Mouse (Mus musculus) lung, postnatal 0 days (tissue): ENCODE results near the gene Med16. TPM values are rescaled to one million over a fixed set of nuclear protein-coding genes. Genes with fewer than 3 reads are reported as not detected.

Source experiments
- ATAC-seq: fragments of 200-750 bp; cut with Nextera tagmentation; 2 replicates; pipeline ENCODE4 v1.8.0; 2017; ENCODE audit warnings: moderate library complexity
- DNase-seq: peaks from one replicate; pipeline ENCODE4 v3.0.0-alpha.2; 2016; ENCODE audit warnings: low spot score
- H3K27ac ChIP-seq: fragments of 300-500 bp; sonication (generic); 2 replicates; pipeline ENCODE4 v1.5.1; 2014; ENCODE audit warnings: antibody characterized with exemption, mild to moderate bottlenecking, low read length, mixed read lengths
- H3K27me3 ChIP-seq: fragments of 300-500 bp; sonication (generic); replicated peaks from 2 replicates; pipeline ENCODE4 v1.6.1; 2014; ENCODE audit warnings: low read length, mixed read lengths; ENCODE audit not compliant: insufficient read depth
- H3K36me3 ChIP-seq: fragments of 300-500 bp; sonication (generic); 2 replicates; pipeline ENCODE4 v1.6.1; 2014; ENCODE audit warnings: low read length, mixed read lengths; ENCODE audit not compliant: insufficient read depth
- H3K4me1 ChIP-seq: fragments of 300-500 bp; sonication (generic); 2 replicates; pipeline ENCODE4 v1.6.1; 2014; ENCODE audit warnings: antibody characterized with exemption, low read depth, low read length, mixed read lengths; ENCODE audit not compliant: insufficient read depth
- H3K4me2 ChIP-seq: fragments of 300-500 bp; sonication (generic); replicated peaks from 2 replicates; pipeline ENCODE4 v1.6.1; 2014; ENCODE audit warnings: low read depth, mild to moderate bottlenecking, low read length, moderate library complexity, mixed read lengths
- H3K4me3 ChIP-seq: fragments of 300-500 bp; sonication (generic); 2 replicates; pipeline ENCODE4 v1.5.1; 2014; ENCODE audit warnings: low read depth, low read length
- H3K9ac ChIP-seq: fragments of 300-500 bp; sonication (generic); replicated peaks from 2 replicates; pipeline ENCODE4 v1.6.1; 2014; ENCODE audit warnings: low read depth, mild to moderate bottlenecking
- H3K9me3 ChIP-seq: fragments of 300-500 bp; sonication (generic); 2 replicates; pipeline ENCODE4 v1.6.1; 2016; ENCODE audit warnings: low read length, mixed read lengths
- CTCF ChIP-seq: IDR thresholded peaks from 2 replicates; pipeline ENCODE4 v1.5.1; 2016; ENCODE audit warnings: antibody characterized with exemption, mild to moderate bottlenecking
- EP300 ChIP-seq: IDR thresholded peaks from 2 replicates; pipeline ENCODE4 v1.6.1; 2016; ENCODE audit warnings: antibody characterized with exemption, mild to moderate bottlenecking, control low read depth
- WGBS: fragments of 180-500 bp; shearing (Covaris S2); extraction: QIAGEN DNeasy Blood & Tissue Kit; methylation state at CpG from one replicate; pipeline ENCODE4 v1.1.7; 2014; 5-methylcytosine and 5-hydroxymethylcytosine counted together
- polyA plus RNA-seq: library from polyadenylated mRNA; unstranded; fragments of >200 nt; fragmentation: Nextera tagmentation; extraction: Ambion mirVana; gene quantifications from 2 replicates; pipeline ENCODE4 v1.2.1, GENCODE M21; 2015

The Med16 gene
- polyA plus RNA-seq, 1 experiment from 2014 or later, result 32.8 TPM

DNA sequence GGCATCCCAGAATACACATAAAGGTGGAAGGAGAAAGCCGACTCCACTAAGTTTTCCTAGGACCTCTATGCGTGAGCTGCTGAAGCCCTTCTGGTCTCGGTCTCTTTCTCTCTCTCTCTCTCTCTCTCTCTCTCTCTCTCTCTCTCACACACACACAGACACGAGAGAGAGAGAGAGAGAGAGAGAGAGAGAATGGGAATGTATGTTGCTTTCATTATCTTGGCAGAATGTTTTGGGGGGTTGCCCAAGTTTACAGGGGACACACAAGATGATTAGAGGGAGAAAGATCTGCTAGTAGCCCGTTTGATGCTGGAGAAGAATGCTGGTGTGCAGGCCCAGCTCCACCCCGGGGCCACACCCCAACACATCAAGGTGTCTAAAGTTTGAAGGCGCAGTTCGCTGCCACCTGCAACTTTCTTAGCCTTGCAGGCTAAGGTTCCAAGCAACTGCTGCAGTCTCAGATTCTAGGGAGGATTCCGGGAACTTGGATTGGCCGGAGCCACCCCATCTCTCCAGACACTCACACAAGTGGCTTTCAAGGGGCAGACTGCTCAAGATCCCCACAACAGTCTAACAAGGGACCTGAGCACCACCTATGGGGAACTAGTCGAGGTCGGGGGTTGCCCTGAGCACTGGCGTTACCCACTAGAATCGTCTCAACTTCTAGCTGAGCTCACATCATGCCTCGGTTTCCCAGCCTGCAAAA is 17.2 kb upstream of the Med16 start:
- H3K4me1 ChIP-seq, result peaks cover 24% of the 10 kb centered on the region
- H3K9me3 ChIP-seq, result no peaks in the 10 kb centered on the region
- WGBS, result 5% methylated on average over 14 of the region's 15 CpGs
- no peak for ATAC-seq
- H3K27ac ChIP-seq, result peak overlapping the region; percentile 95
- no peak for DNase-seq
- TF ChIP-seq CTCF (0 out of 2 replicates have a peak, but pooled peaks have one; percentile 9), EP300 (no peak)
- peak overlapping the region; percentile 90 for H3K4me2 ChIP-seq
- peaks cover 18% of the 10 kb centered on the region for H3K27me3 ChIP-seq
- H3K4me3 ChIP-seq, result peak overlapping the region; percentile 78
- peak overlapping the region; percentile 83; the same call in 1 of the 2 replicates for H3K9ac ChIP-seq
- peaks cover 4% of the 10 kb centered on the region; the same call in 1 of the 2 replicates for H3K36me3 ChIP-seq

- 11% methylated on average over 29 of the region's 29 CpGs for WGBS
- ATAC-seq, result peak; percentile 10; the same call in 1 of the 2 replicates
- peaks cover 26% of the 10 kb centered on the region for H3K27me3 ChIP-seq
- H3K4me1 ChIP-seq, result peaks cover 24% of the 10 kb centered on the region
- TF ChIP-seq EP300, result no peak
- TF ChIP-seq CTCF, result peak; percentile 100
- H3K4me2 ChIP-seq, result peak overlapping the region; percentile 90; the same call in 1 of the 2 replicates
- no peaks in the 10 kb centered on the region for H3K9me3 ChIP-seq
- H3K27ac ChIP-seq, result peak overlapping the region; percentile 95; the same call in 1 of the 2 replicates
- H3K9ac ChIP-seq, result no peak overlapping the region
- no peak overlapping the region for H3K4me3 ChIP-seq
- no peaks in the 10 kb centered on the region for H3K36me3 ChIP-seq
- DNase-seq, result peak; percentile 89
These were observed 16.5 kb upstream of the Med16 start for GRCm38 (mm10) chr10:79924998-79925784.

DNA sequence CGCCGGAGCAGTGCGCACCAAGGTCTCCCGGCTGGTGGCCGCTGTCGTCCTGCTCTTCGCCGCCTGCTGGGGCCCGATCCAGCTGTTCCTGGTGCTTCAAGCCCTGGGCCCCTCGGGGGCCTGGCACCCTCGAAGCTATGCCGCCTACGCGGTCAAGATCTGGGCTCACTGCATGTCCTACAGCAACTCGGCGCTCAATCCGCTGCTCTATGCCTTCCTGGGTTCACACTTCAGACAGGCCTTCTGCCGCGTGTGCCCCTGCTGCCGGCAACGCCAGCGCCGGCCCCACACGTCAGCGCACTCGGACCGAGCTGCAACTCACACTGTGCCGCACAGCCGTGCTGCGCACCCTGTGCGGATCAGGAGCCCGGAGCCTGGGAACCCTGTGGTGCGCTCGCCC is 12.8 kb upstream of the Med16 start:
- Histone ChIP-seq H3K4me2 (peak overlapping the region; percentile 27; the same call in 1 of the 2 replicates), H3K4me3 (no peak overlapping the region), H3K27ac (no peak overlapping the region), H3K9me3 (no peaks in the 10 kb centered on the region), H3K36me3 (no peaks in the 10 kb centered on the region), H3K4me1 (peaks cover 20% of the 10 kb centered on the region; the same call in 1 of the 2 replicates), H3K27me3 (peaks cover 35% of the 10 kb centered on the region), H3K9ac (no peak overlapping the region)
- 5% methylated on average over 33 of the region's 34 CpGs for WGBS
- DNase-seq, result no peak
- TF ChIP-seq CTCF (no peak), EP300 (no peak)
- ATAC-seq, result no peak

DNA sequence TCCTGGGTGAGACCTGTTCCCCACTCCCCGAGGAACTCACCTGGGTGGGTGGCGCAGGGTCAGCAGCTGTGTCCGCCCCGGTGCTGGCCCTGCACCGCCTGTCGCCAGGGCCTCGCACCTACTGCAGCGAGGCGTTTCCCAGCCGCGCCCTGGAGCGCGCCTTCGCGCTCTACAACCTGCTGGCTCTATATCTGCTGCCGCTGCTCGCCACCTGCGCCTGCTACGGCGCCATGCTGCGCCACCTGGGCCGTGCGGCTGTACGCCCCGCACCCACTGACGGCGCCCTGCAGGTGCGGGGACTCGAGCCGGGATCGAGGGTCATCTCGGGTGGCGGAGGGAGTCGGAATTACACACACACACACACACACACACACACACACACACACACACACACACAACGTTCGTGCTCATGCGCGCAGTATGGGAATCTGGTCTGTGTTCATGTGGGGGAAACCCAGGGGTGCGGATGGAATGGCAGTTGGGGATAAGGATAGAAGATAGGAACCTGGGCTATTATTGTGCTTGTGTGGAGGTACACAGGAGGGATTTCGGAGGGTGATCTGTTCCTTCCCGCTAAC is 12.3 kb upstream of the Med16 start, which contains the start of gene R3hdm4:
Gene R3hdm4, minus strand, starts transcription at position 251 of the 578 bp plus-strand sequence.
- H3K27ac ChIP-seq, result no peak within 1 kb of the TSS
- H3K4me3 ChIP-seq, result no peak within 1 kb of the TSS
- H3K4me1 ChIP-seq, result peaks cover 19% of the 10 kb centered on the region; the same call in 1 of the 2 replicates
- H3K9ac ChIP-seq, result no peak within 1 kb of the TSS
- peak within 1 kb of the TSS; percentile 27; the same call in 1 of the 2 replicates for H3K4me2 ChIP-seq
- TF ChIP-seq CTCF (no peak), EP300 (no peak)
- 6% methylated on average over 27 of the region's 41 CpGs for WGBS
- H3K36me3 ChIP-seq, result no peaks in the 10 kb centered on the region
- DNase-seq, result no peak
- H3K27me3 ChIP-seq, result peaks cover 35% of the 10 kb centered on the region
- ATAC-seq, result no peak
- H3K9me3 ChIP-seq, result no peaks in the 10 kb centered on the region

DNA sequence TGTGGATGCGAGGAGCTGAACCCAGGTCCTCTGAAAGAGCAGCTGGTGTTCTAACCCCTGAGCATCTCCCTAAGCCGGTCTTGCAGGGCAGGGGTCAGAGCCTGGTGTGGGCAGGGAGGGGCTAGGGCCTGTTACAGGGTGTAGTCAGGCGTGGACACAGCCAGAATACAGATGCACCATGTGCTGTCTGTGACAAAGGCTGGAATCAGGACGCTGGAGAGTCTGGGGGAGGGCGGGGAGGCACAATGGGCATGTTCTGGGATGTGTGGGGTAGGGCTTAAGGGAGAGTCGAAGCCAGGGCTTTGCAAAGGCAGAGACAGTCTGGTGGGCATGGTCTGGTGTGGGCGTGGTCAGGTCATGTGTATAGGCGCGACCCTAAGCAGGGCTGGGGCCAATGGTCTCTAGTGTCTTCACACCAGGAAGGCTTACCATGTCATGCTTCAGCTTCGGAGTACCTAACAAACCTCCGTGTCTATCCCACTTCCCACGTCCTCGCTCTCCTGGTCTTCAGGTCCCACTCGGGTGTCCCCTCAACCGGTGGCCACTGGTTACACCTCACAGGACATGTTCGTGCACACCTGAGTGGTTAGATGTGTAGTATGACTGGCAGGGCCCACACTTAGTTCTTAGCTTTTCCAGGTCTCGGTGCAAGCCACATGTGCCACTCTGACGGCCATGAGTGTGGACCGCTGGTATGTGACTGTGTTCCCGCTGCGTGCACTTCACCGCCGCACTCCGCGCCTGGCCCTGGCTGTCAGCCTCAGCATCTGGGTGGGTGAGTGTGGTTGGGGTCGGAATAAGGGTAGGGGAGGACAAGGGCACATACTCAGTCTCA is 11.6 kb upstream of the Med16 start:
- WGBS, result 25% methylated on average over 26 of the region's 26 CpGs
- no peak overlapping the region for H3K4me3 ChIP-seq
- peaks cover 21% of the 10 kb centered on the region; the same call in 1 of the 2 replicates for H3K4me1 ChIP-seq
- no peak for ATAC-seq
- H3K9ac ChIP-seq, result no peak overlapping the region
- TF ChIP-seq EP300 (no peak), CTCF (no peak)
- H3K9me3 ChIP-seq, result no peaks in the 10 kb centered on the region
- H3K27ac ChIP-seq, result no peak overlapping the region
- H3K36me3 ChIP-seq, result no peaks in the 10 kb centered on the region
- no peak for DNase-seq
- H3K27me3 ChIP-seq, result peaks cover 35% of the 10 kb centered on the region
- no peak overlapping the region for H3K4me2 ChIP-seq
